Mouse (Mus musculus): ENCODE measurements around the gene Obscn. TPM values are rescaled to one million over a fixed set of nuclear protein-coding genes. Genes with fewer than 3 reads are reported as not detected.
A peak's percentile ranks its signal among the peaks of the same experiment; 100 is the strongest.

The Obscn gene
- polyA plus RNA-seq, 1 experiment: 6.2 TPM

DNA sequence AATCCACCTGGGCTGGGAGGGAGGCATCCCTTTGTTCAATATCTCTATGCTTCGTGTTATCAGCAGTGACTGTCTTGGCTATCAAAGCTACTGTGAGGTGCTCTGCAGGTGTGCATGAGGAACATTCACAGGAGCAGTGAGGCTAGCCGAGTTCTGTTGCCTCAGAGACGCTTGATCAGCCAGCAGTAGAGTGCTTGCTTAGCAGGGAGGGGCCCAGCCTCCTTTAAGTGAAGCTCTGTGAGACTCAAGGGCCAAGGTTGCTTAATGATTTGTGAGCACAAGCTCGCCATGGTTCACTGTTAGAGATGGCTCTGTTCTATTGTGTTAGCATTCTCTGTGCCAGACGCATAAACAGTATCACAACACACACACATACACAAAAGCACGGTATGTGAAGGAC, 166.5 kb downstream of the Obscn start:
- Histone ChIP-seq H3K4me3 (ENCODE audit: insufficient read depth, low read depth, low read length) (no peak overlapping the region), H3K36me3 (ENCODE audit: control insufficient read depth, insufficient read depth, low read length) (no peaks in the 10 kb centered on the region), H3K27me3 (replicated peaks; ENCODE audit: control insufficient read depth, insufficient read depth, low read length) (no peaks in the 10 kb centered on the region), H3K4me1 (ENCODE audit: control insufficient read depth, insufficient read depth, low read length) (peaks cover 24% of the 10 kb centered on the region; the same call in 1 of the 2 replicates), H3K27ac (ENCODE audit: insufficient read depth, low read depth, low read length) (peak overlapping the region; percentile 59; the same call in 1 of the 2 replicates)
- WGBS: 38% methylated on average over 6 of the region's 6 CpGs
- no peak for TF ChIP-seq POLR2A (IDR thresholded peaks at IDR 0.05; ENCODE audit: low read depth, low read length)
- no peak for TF ChIP-seq CTCF (conservative IDR thresholded peaks at IDR 0.05; ENCODE audit: insufficient read depth, insufficient read length, low read depth, low read length)
- DNase-seq: peak; percentile 87

GRCm38 (mm10) chr11:58969027-58969426, 167.2 kb downstream of the Obscn start:
- no peak for TF ChIP-seq POLR2A (IDR thresholded peaks at IDR 0.05; ENCODE audit: low read depth, low read length)
- H3K27me3 ChIP-seq (replicated peaks; ENCODE audit: control insufficient read depth, insufficient read depth, low read length): no peaks in the 10 kb centered on the region
- H3K36me3 ChIP-seq (ENCODE audit: control insufficient read depth, insufficient read depth, low read length): no peaks in the 10 kb centered on the region
- peaks cover 24% of the 10 kb centered on the region; the same call in 1 of the 2 replicates for H3K4me1 ChIP-seq (ENCODE audit: control insufficient read depth, insufficient read depth, low read length)
- H3K27ac ChIP-seq (ENCODE audit: insufficient read depth, low read depth, low read length): peak overlapping the region; percentile 52; the same call in 1 of the 2 replicates
- DNase-seq: peak; percentile 62
- no peak overlapping the region for H3K4me3 ChIP-seq (ENCODE audit: insufficient read depth, low read depth, low read length)
- 45% methylated on average over 8 of the region's 8 CpGs for WGBS

DNA sequence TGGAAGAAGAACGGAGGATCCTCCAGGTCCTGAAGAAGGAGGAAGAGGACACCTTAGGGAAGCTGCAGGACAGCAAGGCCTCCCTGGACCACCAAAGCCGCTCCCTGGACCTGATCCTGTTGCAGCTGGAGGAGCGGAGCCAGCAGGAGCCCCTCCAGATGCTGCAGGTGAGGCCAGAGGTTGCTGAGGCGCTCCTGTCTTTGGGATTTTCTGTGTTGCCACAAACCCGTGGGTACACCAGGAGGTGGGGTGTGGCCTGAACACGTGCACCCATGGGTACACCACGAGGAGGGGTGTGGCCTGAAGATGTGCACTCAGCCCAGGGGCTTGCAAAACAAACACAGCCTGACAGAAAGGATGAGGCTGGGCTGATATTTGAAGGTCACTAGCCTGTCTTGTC, 167.7 kb downstream of the Obscn start:
- Histone ChIP-seq H3K27me3 (replicated peaks; ENCODE audit: control insufficient read depth, insufficient read depth, low read length) (no peaks in the 10 kb centered on the region), H3K27ac (ENCODE audit: insufficient read depth, low read depth, low read length) (no peak overlapping the region), H3K4me1 (ENCODE audit: control insufficient read depth, insufficient read depth, low read length) (peaks cover 24% of the 10 kb centered on the region; the same call in 1 of the 2 replicates), H3K4me3 (ENCODE audit: insufficient read depth, low read depth, low read length) (no peak overlapping the region), H3K36me3 (ENCODE audit: control insufficient read depth, insufficient read depth, low read length) (no peaks in the 10 kb centered on the region)
- WGBS: 66% methylated on average over 7 of the region's 7 CpGs
- DNase-seq: no peak
- TF ChIP-seq CTCF (conservative IDR thresholded peaks at IDR 0.05; ENCODE audit: insufficient read depth, insufficient read length, low read depth, low read length): no peak
- TF ChIP-seq POLR2A (IDR thresholded peaks at IDR 0.05; ENCODE audit: low read depth, low read length): no peak

- no peak for DNase-seq
- H3K27ac ChIP-seq (ENCODE audit: insufficient read depth, low read depth, low read length): no peak overlapping the region
- H3K27me3 ChIP-seq (replicated peaks; ENCODE audit: control insufficient read depth, insufficient read depth, low read length): no peaks in the 10 kb centered on the region
- H3K36me3 ChIP-seq (ENCODE audit: control insufficient read depth, insufficient read depth, low read length): no peaks in the 10 kb centered on the region
- no peak for TF ChIP-seq POLR2A (IDR thresholded peaks at IDR 0.05; ENCODE audit: low read depth, low read length)
- TF ChIP-seq CTCF (conservative IDR thresholded peaks at IDR 0.05; ENCODE audit: insufficient read depth, insufficient read length, low read depth, low read length): peak; percentile 46
- H3K4me3 ChIP-seq (ENCODE audit: insufficient read depth, low read depth, low read length): no peak overlapping the region
- 93% methylated on average over 1 of the region's 1 CpGs for WGBS
- peaks cover 24% of the 10 kb centered on the region; the same call in 1 of the 2 replicates for H3K4me1 ChIP-seq (ENCODE audit: control insufficient read depth, insufficient read depth, low read length)
Observed at GRCm38 (mm10) chr11:58967346-58967745, 168.9 kb downstream of the Obscn start.

DNA sequence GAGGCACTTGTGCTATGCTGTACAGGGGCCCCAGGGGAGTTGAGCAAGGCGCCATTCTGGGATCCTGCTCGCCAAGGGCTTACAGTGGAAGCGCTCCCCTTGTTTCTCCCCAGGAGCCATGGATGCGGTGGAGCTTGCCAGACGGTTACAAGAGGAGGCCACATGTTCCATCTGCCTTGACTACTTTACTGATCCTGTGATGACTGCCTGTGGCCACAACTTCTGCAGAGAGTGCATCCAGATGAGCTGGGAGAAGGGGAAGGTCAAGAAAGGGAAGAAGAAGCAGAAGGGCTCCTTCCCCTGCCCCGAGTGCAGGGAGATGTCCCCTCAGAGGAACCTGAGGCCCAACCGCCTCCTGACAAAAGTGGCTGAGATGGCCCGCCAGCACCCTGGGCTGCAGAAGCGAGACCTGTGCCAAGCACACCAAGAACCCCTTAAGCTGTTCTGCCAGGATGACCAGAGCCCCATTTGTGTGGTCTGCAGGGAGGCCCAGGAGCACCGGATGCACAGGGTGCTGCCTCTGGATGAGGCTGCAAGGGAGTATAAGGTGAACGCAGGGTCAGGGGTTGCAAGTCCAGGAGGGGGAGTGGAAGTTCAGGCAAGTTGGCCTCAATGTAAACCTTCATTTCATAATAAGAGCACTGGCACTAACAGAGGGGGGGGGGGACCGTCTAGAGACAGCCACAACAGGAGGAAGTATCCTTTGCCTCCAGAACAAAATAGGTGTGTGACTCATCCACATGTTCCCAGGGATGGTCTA, 171.0 kb downstream of the Obscn start:
- no peak overlapping the region for H3K27ac ChIP-seq (ENCODE audit: insufficient read depth, low read depth, low read length)
- DNase-seq: no peak
- 54% methylated on average over 12 of the region's 12 CpGs for WGBS

GRCm38 (mm10) chr11:58964216-58964615, 172.0 kb downstream of the Obscn start:
- no peak for DNase-seq
- Histone ChIP-seq H3K27ac (ENCODE audit: insufficient read depth, low read depth, low read length) (no peak overlapping the region), H3K4me1 (ENCODE audit: control insufficient read depth, insufficient read depth, low read length) (peaks cover 10% of the 10 kb centered on the region; the same call in 1 of the 2 replicates), H3K36me3 (ENCODE audit: control insufficient read depth, insufficient read depth, low read length) (no peaks in the 10 kb centered on the region), H3K4me3 (ENCODE audit: insufficient read depth, low read depth, low read length) (no peak overlapping the region), H3K27me3 (replicated peaks; ENCODE audit: control insufficient read depth, insufficient read depth, low read length) (no peaks in the 10 kb centered on the region)
- TF ChIP-seq CTCF (conservative IDR thresholded peaks at IDR 0.05; ENCODE audit: insufficient read depth, insufficient read length, low read depth, low read length) (no peak), POLR2A (IDR thresholded peaks at IDR 0.05; ENCODE audit: low read depth, low read length) (no peak)
- WGBS: 87% methylated on average over 7 of the region's 7 CpGs

More for the DNA sequence above, 171.0 kb downstream of the Obscn start:
- no peaks in the 10 kb centered on the region for H3K27me3 ChIP-seq (replicated peaks; ENCODE audit: control insufficient read depth, insufficient read depth, low read length)
- H3K36me3 ChIP-seq (ENCODE audit: control insufficient read depth, insufficient read depth, low read length): no peaks in the 10 kb centered on the region
- H3K4me3 ChIP-seq (ENCODE audit: insufficient read depth, low read depth, low read length): no peak overlapping the region
- TF ChIP-seq POLR2A (IDR thresholded peaks at IDR 0.05; ENCODE audit: low read depth, low read length) (no peak), CTCF (conservative IDR thresholded peaks at IDR 0.05; ENCODE audit: insufficient read depth, insufficient read length, low read depth, low read length) (no peak)
- peaks cover 17% of the 10 kb centered on the region; the same call in 1 of the 2 replicates for H3K4me1 ChIP-seq (ENCODE audit: control insufficient read depth, insufficient read depth, low read length)

DNA sequence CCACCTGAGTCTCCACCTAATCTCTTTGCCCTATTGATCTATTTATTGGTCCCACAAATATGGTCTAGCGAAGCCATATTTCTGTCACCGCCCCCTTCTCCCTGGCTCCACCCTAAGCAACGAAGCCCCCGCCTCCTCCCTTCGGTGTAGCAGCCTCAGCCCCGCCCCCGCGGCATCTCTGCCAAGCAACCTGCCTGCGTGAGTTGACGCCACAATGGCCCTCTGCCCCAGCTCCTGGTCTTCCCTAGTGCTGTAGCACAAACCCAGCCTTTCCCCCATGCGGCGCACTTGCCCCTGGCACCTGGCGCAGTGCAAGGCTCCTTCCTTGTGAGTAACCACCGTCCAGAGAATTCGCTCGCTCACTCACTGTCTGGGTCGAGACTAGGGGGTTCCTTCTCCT, 172.7 kb downstream of the Obscn start:
- no peaks in the 10 kb centered on the region for H3K27me3 ChIP-seq (replicated peaks; ENCODE audit: control insufficient read depth, insufficient read depth, low read length)
- DNase-seq: peak; percentile 82
- WGBS: 35% methylated on average over 17 of the region's 17 CpGs
- TF ChIP-seq POLR2A (IDR thresholded peaks at IDR 0.05; ENCODE audit: low read depth, low read length) (no peak), CTCF (conservative IDR thresholded peaks at IDR 0.05; ENCODE audit: insufficient read depth, insufficient read length, low read depth, low read length) (no peak)
- peaks cover 3% of the 10 kb centered on the region; the same call in 1 of the 2 replicates for H3K4me1 ChIP-seq (ENCODE audit: control insufficient read depth, insufficient read depth, low read length)
- no peak overlapping the region for H3K27ac ChIP-seq (ENCODE audit: insufficient read depth, low read depth, low read length)
- no peak overlapping the region for H3K4me3 ChIP-seq (ENCODE audit: insufficient read depth, low read depth, low read length)
- no peaks in the 10 kb centered on the region for H3K36me3 ChIP-seq (ENCODE audit: control insufficient read depth, insufficient read depth, low read length)
